Mouse (Mus musculus) megakaryocyte progenitor cell, adult 5-6 weeks (primary cell): ENCODE data around the gene Cdk5rap2. TPM values are rescaled to one million over a fixed set of nuclear protein-coding genes. Genes with fewer than 3 reads are reported as not detected.
A peak's percentile ranks its signal among the peaks of the same experiment; 100 is the strongest.

ENCODE experiments used
- ATAC-seq: replicated peaks from 2 replicates; pipeline ENCODE4 v1.8.0; 2016; ENCODE audit warnings: mild to moderate bottlenecking, moderate TSS enrichment, inconsistent platforms; ENCODE audit not compliant: poor library complexity
- total RNA-seq, 2 experiments: library from RNA; stranded (forward) in 1 of 2; stranded (reverse) in 1 of 2; fragments of 157-497, 149-512 nt in 1 of 2; fragments of 200-1000 nt in 1 of 2; gene quantifications; 2 replicates each; pipeline versions ENCODE4 v1.2.3 to v1.2.4; 2015 to 2017

The Cdk5rap2 gene
- total RNA-seq, 2 experiments from 2014 or later, result 15.3 to 24.7 TPM

GRCm38 (mm10) chr4:70267213-70267906 is 142.9 kb downstream of the Cdk5rap2 start:
- ATAC-seq, result no peak

GRCm38 (mm10) chr4:70265248-70265647 is 145.0 kb downstream of the Cdk5rap2 start:
- peak; percentile 89 for ATAC-seq

DNA sequence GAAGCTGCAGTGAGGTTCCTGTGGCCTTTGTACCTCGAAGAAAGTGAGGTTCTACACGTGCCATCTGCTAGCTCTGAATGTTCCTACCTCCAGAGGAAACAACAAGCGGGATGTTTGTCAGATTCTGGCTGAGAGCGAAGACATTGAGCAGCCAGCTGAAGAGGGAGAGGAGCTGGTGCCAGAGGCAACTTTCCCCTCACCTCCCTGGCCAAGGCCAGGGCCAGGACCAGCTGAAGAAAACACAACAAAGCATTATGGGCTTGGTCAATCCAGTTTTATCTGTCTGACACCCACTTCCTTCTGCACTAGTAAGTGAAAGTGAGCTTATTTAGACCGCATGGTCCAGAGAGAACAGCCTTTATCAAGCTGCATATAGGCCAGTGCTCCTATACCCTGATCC is 147.4 kb downstream of the Cdk5rap2 start:
- ATAC-seq, result no peak

- ATAC-seq, result peak; percentile 59
Observed at GRCm38 (mm10) chr4:70261315-70261714, 148.9 kb downstream of the Cdk5rap2 start.

GRCm38 (mm10) chr4:70260419-70260807 is 149.8 kb downstream of the Cdk5rap2 start:
- ATAC-seq, result no peak

- no peak for ATAC-seq
Observed at GRCm38 (mm10) chr4:70259726-70260418, 150.4 kb downstream of the Cdk5rap2 start.

DNA sequence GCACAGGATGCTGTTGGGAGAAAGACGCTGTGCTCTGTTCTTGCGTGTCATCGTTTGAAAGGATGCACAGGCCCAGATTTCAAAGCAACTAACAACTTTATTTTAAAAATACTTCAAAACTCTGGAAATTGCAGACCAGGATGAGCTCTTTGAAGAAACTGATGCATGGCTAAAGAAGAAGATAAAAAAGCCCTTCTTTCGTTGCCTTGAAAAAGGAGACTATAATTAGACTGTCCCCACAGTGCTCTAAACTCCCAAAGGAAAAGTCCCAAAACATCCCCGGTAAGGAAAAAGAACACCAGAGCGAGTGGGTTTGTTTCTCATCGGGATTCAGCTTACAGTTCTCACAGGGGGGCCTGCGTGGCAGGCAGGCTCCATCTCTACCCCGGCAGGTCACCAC is 151.4 kb downstream of the Cdk5rap2 start:
- ATAC-seq, result no peak

DNA sequence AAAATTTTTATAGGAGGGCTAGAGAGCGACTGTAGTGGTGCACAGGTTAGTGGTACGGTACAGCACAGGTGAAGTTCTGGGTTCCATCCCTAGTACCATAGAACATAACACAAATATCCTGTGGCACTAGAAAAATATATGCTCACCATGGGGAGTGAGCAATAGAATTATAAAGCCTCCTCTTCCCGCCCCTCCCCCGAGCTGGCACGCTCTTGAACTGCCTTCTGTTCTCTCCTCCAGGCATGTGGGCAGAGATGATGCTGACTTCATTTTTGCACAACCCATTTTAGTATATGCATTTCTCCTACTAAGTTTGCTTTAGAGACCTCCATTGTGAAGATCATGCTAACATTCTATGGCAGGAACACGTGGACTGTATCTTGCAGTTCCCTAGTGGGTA is 152.0 kb downstream of the Cdk5rap2 start:
- no peak for ATAC-seq

DNA sequence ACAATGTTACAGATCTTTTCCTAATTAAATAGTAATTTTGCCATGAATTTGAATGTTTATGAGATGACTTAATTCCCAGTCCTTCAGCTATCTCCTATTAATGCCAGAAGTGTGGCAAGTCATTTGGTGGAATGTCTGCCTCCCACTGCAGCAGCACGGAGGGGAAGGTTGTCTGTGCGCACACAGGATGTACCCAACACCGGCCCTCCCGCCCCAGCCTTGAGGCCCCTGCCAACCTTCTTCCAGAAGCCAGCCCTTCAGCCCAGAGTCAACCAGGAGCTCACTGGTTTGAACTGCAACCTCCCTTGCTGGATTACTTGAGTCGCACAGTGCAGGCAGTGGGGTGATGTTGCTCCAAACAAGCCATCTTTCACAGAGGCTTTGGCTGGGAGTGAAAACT is 158.5 kb downstream of the Cdk5rap2 start:
- no peak for ATAC-seq

GRCm38 (mm10) chr4:70245706-70246105 is 164.5 kb downstream of the Cdk5rap2 start:
- ATAC-seq, result no peak

GRCm38 (mm10) chr4:70243561-70244120 is 166.6 kb downstream of the Cdk5rap2 start:
- no peak for ATAC-seq

DNA sequence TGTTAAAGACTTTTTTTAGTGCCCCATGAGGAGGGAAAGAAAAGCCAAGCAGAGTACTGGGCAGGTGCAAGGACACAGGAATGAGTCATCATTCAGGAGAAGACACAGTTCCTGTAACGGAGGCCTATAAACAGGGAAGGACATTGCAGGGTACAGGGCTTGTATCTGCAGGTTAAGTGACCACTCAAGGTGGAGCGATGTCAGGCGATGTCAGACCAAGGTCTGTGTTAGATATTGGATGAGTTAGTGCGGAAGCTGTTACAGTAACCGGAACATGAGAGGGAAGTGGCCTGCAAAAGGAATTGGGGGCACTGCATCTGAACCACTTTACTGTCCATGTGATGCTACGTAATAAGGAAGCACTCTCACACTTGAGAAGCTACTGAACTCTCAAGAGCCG is 170.5 kb downstream of the Cdk5rap2 start:
- ATAC-seq, result no peak

DNA sequence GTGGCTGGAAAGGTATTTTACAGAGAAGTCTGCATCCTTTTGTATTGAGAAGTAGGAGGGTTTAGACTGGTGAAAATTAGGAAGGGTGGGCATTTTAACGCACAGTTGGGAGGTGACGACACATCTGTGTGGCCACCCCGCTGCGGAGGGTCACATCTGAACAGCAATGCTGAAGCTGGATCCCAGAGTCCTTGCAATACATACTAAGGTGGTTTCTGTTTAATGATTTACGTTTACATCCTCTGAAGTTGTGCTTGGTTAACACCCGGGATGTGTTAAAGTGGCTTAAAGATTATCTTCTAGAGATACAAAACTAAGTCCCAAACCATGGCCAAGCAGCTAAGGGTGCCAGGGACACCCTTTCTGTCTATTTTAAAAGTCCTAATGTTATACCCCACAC is 171.4 kb downstream of the Cdk5rap2 start:
- no peak for ATAC-seq

- no peak for ATAC-seq
Observed at GRCm38 (mm10) chr4:70232383-70232782, 177.9 kb downstream of the Cdk5rap2 start.

DNA sequence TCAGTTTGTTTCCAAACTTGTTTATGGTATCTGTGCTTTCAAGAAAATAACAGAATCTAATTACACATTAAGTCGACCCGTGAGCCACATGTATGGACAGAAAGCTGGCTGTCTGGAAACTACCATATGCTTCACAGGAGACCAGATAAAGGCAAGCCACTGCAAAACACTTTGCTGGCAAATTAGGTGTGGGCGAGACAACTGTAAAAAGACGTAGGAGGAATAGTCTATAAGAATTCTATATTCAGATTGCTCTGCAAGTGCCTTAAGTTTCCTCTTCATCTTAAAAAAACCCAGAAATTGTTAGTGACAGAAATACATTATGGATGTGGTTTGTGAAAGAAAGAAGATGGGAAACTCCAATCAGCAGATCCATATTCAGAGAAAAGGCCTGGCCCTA is 180.4 kb downstream of the Cdk5rap2 start:
- ATAC-seq, result no peak

- ATAC-seq, result no peak
Observed at GRCm38 (mm10) chr4:70228350-70228749, 181.9 kb downstream of the Cdk5rap2 start.

DNA sequence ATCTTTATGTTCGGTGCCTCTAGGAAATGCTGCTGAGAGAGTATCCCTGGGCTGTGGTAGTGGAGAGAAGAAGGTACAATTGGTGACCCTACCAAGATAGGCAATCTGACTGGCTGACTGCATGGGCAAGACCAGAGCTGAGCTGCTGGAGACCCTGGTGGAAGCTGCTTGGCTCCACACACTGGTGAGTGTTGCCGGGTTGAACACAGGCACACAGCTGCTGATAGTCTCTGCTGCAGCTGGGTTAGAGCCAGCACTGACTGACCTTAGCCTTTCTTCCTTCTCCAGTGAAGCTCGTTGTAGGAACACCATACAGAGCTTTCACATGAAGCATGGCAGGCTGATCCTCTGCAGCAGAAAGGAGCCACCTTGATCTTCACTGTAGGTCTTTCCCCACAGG is 182.6 kb downstream of the Cdk5rap2 start:
- ATAC-seq, result no peak

- ATAC-seq, result no peak
Observed at GRCm38 (mm10) chr4:70224503-70224902, 185.7 kb downstream of the Cdk5rap2 start.

DNA sequence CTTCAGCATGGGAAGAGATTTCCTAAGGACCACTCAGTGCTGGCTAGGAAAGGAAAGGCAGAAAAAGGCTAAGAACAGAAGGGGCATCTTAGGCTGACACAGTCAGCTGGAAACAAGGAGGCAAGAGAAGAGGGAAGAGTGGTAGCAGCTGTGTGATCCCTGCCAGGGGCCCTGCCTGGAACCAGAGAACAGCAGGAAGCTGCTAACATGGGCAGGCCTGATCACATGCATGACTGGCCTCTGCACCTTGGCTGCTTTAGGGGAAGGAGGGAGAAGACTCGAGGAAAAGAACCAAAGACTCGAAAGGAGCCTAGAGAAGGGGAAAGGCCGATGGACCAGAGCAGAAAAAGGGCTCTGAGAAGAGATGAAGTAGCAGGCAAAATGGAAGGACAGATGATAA is 188.4 kb downstream of the Cdk5rap2 start:
- no peak for ATAC-seq

GRCm38 (mm10) chr4:70221370-70221769 is 188.9 kb downstream of the Cdk5rap2 start:
- no peak for ATAC-seq

GRCm38 (mm10) chr4:70220277-70221180 is 189.7 kb downstream of the Cdk5rap2 start:
- no peak for ATAC-seq
